Mouse (Mus musculus) stomach, embryonic 14.5 days (tissue): ENCODE measurements around the gene 4930442H23Rik. TPM values are rescaled to one million over a fixed set of nuclear protein-coding genes. Genes with fewer than 3 reads are reported as not detected.
A peak's percentile ranks its signal among the peaks of the same experiment; 100 is the strongest.

Experiments used
- ATAC-seq: fragments of 200-750 bp; cut with Nextera tagmentation; 2 replicates; pipeline ENCODE4 v1.8.0; 2017; ENCODE audit warnings: low read depth, moderate TSS enrichment; ENCODE audit not compliant: insufficient number of reproducible peaks, insufficient read depth, low FRiP score
- H3K27ac ChIP-seq: fragments of 300-500 bp; sonication (generic); 2 replicates; pipeline ENCODE4 v1.5.1; 2014; ENCODE audit warnings: mild to moderate bottlenecking, low read length, moderate library complexity, mixed read lengths
- H3K27me3 ChIP-seq: fragments of 300-500 bp; sonication (generic); 2 replicates; pipeline ENCODE4 v1.6.1; 2014; ENCODE audit warnings: low read length, control low read depth, mixed read lengths; ENCODE audit not compliant: control insufficient read depth, insufficient read depth
- H3K36me3 ChIP-seq: fragments of 300-500 bp; sonication (generic); 2 replicates; pipeline ENCODE4 v1.6.1; 2014; ENCODE audit warnings: mild to moderate bottlenecking, control low read depth, low read length, moderate library complexity, mixed read lengths; ENCODE audit not compliant: control insufficient read depth, insufficient read depth
- H3K4me1 ChIP-seq: fragments of 300-500 bp; sonication (generic); 2 replicates; pipeline ENCODE4 v1.6.1; 2014; ENCODE audit warnings: low read length, control low read depth, mixed read lengths; ENCODE audit not compliant: control insufficient read depth, insufficient read depth
- H3K4me2 ChIP-seq: fragments of 300-500 bp; sonication (generic); replicated peaks from 2 replicates; pipeline ENCODE4 v1.6.1; 2014; ENCODE audit warnings: low read depth, low read length, control low read depth
- H3K4me3 ChIP-seq: fragments of 300-500 bp; sonication (generic); 2 replicates; pipeline ENCODE4 v1.5.1; 2014; ENCODE audit warnings: low read depth, low read length, control low read depth
- H3K9ac ChIP-seq: fragments of 300-500 bp; sonication (generic); replicated peaks from 2 replicates; pipeline ENCODE4 v1.6.1; 2014; ENCODE audit warnings: low read depth, mild to moderate bottlenecking, control low read depth, low read length, moderate library complexity, mixed read lengths
- H3K9me3 ChIP-seq: fragments of 300-500 bp; sonication (generic); 2 replicates; pipeline ENCODE4 v1.6.1; 2016; ENCODE audit warnings: low read depth, low read length, control low read depth; ENCODE audit not compliant: control insufficient read depth
- WGBS: fragments of 180-500 bp; shearing (Covaris S2); extraction: QIAGEN DNeasy Blood & Tissue Kit; methylation state at CpG from one replicate; pipeline ENCODE4 v1.1.7; 2014; 5-methylcytosine and 5-hydroxymethylcytosine counted together
- polyA plus RNA-seq: library from polyadenylated mRNA; unstranded; fragments of >200 nt; fragmentation: Nextera tagmentation; extraction: Ambion mirVana; gene quantifications from 2 replicates; pipeline ENCODE4 v1.2.1, GENCODE M21; 2014

The 4930442H23Rik gene
- polyA plus RNA-seq, 1 experiment from 2014 or later, result not detected

- Histone ChIP-seq H3K27me3 (no peaks in the 10 kb centered on the region), H3K9me3 (no peaks in the 10 kb centered on the region), H3K4me2 (no peak overlapping the region), H3K36me3 (peaks cover 74% of the 10 kb centered on the region), H3K4me1 (no peaks in the 10 kb centered on the region), H3K4me3 (no peak overlapping the region), H3K27ac (peak overlapping the region; percentile 27; the same call in 1 of the 2 replicates), H3K9ac (no peak overlapping the region)
- 79% methylated on average over 6 of the region's 6 CpGs for WGBS
- no peak for ATAC-seq
Measured at GRCm38 (mm10) chr10:81154736-81155135, 28.9 kb downstream of the 4930442H23Rik start.

GRCm38 (mm10) chr10:81154313-81154712 is 29.3 kb downstream of the 4930442H23Rik start:
- 94% methylated on average over 12 of the region's 12 CpGs for WGBS
- ATAC-seq, result no peak
- no peak overlapping the region for H3K4me2 ChIP-seq
- H3K4me1 ChIP-seq, result no peaks in the 10 kb centered on the region
- H3K4me3 ChIP-seq, result no peak overlapping the region
- H3K9ac ChIP-seq, result no peak overlapping the region
- peaks cover 78% of the 10 kb centered on the region for H3K36me3 ChIP-seq
- H3K9me3 ChIP-seq, result no peaks in the 10 kb centered on the region
- H3K27ac ChIP-seq, result no peak overlapping the region
- no peaks in the 10 kb centered on the region for H3K27me3 ChIP-seq

- Histone ChIP-seq H3K4me3 (no peak overlapping the region), H3K36me3 (peaks cover 82% of the 10 kb centered on the region), H3K9ac (no peak overlapping the region)
Measured at GRCm38 (mm10) chr10:81152609-81153008, 31.0 kb downstream of the 4930442H23Rik start.

GRCm38 (mm10) chr10:81151261-81151660 is 32.4 kb downstream of the 4930442H23Rik start:
- 78% methylated on average over 6 of the region's 6 CpGs for WGBS
- peaks cover 81% of the 10 kb centered on the region for H3K36me3 ChIP-seq

More at GRCm38 (mm10) chr10:81152609-81153008, 31.0 kb downstream of the 4930442H23Rik start:
- Histone ChIP-seq H3K27ac (no peak overlapping the region), H3K4me1 (no peaks in the 10 kb centered on the region), H3K9me3 (no peaks in the 10 kb centered on the region), H3K4me2 (no peak overlapping the region), H3K27me3 (no peaks in the 10 kb centered on the region)
- 74% methylated on average over 12 of the region's 12 CpGs for WGBS
- no peak for ATAC-seq

GRCm38 (mm10) chr10:81146296-81146695 is 37.4 kb downstream of the 4930442H23Rik start:
- Histone ChIP-seq H3K36me3 (peaks cover 70% of the 10 kb centered on the region), H3K4me3 (no peak overlapping the region), H3K27me3 (no peaks in the 10 kb centered on the region), H3K9me3 (no peaks in the 10 kb centered on the region), H3K27ac (peak overlapping the region; percentile 63), H3K9ac (no peak overlapping the region; the same call in 1 of the 2 replicates), H3K4me2 (peak overlapping the region; percentile 6; the same call in 1 of the 2 replicates), H3K4me1 (peaks cover 16% of the 10 kb centered on the region; the same call in 1 of the 2 replicates)
- no peak for ATAC-seq
- 73% methylated on average over 4 of the region's 4 CpGs for WGBS

More at GRCm38 (mm10) chr10:81151261-81151660, 32.4 kb downstream of the 4930442H23Rik start:
- Histone ChIP-seq H3K27ac (no peak overlapping the region), H3K4me3 (no peak overlapping the region), H3K4me1 (0 out of 2 replicates have a peak, but pooled peaks cover 5% of the 10 kb centered on the region), H3K9me3 (no peaks in the 10 kb centered on the region), H3K27me3 (no peaks in the 10 kb centered on the region), H3K4me2 (no peak overlapping the region), H3K9ac (no peak overlapping the region)
- ATAC-seq, result no peak

- WGBS, result 66% methylated on average over 7 of the region's 7 CpGs
- peak overlapping the region; percentile 6; the same call in 1 of the 2 replicates for H3K4me2 ChIP-seq
- H3K36me3 ChIP-seq, result peaks cover 70% of the 10 kb centered on the region
- peaks cover 21% of the 10 kb centered on the region; the same call in 1 of the 2 replicates for H3K4me1 ChIP-seq
- no peaks in the 10 kb centered on the region for H3K27me3 ChIP-seq
- H3K4me3 ChIP-seq, result no peak overlapping the region; the same call in 1 of the 2 replicates
- ATAC-seq, result peak; percentile 55
- no peak overlapping the region for H3K9ac ChIP-seq
- peak overlapping the region; percentile 63 for H3K27ac ChIP-seq
- no peaks in the 10 kb centered on the region for H3K9me3 ChIP-seq
Measured at GRCm38 (mm10) chr10:81145778-81146177, 37.9 kb downstream of the 4930442H23Rik start.

- Histone ChIP-seq H3K4me1 (peaks cover 26% of the 10 kb centered on the region), H3K9me3 (no peaks in the 10 kb centered on the region), H3K9ac (no peak overlapping the region), H3K27me3 (no peaks in the 10 kb centered on the region), H3K27ac (peak overlapping the region; percentile 63; the same call in 1 of the 2 replicates), H3K4me2 (no peak overlapping the region), H3K36me3 (peaks cover 68% of the 10 kb centered on the region), H3K4me3 (no peak overlapping the region)
- 87% methylated on average over 6 of the region's 6 CpGs for WGBS
- no peak for ATAC-seq
Measured at GRCm38 (mm10) chr10:81145307-81145706, 38.3 kb downstream of the 4930442H23Rik start.

- H3K36me3 ChIP-seq, result peaks cover 61% of the 10 kb centered on the region
- ATAC-seq, result no peak
- no peaks in the 10 kb centered on the region for H3K27me3 ChIP-seq
- no peak overlapping the region for H3K4me3 ChIP-seq
- H3K9me3 ChIP-seq, result no peaks in the 10 kb centered on the region
- no peak overlapping the region for H3K27ac ChIP-seq
- peaks cover 32% of the 10 kb centered on the region for H3K4me1 ChIP-seq
- no peak overlapping the region for H3K9ac ChIP-seq
- WGBS, result 96% methylated on average over 27 of the region's 27 CpGs
- H3K4me2 ChIP-seq, result no peak overlapping the region
Measured at GRCm38 (mm10) chr10:81144667-81145066, 39.0 kb downstream of the 4930442H23Rik start.
